Mouse (Mus musculus) embryonic stem cell, embryonic (primary cell): Measurements from ENCODE around the gene 4930433I11Rik.
"Not testable (repeated sequence)": the region's sequence is repeated elsewhere in the genome, so short reads cannot be mapped to it uniquely, and the experiment has no call there.

Experiments used
- CTCF ChIA-PET, 4 experiments: fragments of 300-600 bp in 2 of 4; fragments of 350-600 bp in 2 of 4; sonication (Branson Sonifier 250); formaldehyde crosslinking; loops; one replicate each; lab custom pipeline; 2022; ENCODE audit warnings: inconsistent platforms in 2 of 4; lab: Charles Lee
- POLR2A ChIA-PET, 4 experiments: fragments of 300-600 bp in 2 of 4; fragments of 350-600 bp in 2 of 4; sonication (Branson Sonifier 250); formaldehyde crosslinking; loops; one replicate each; lab custom pipeline; 2022; ENCODE audit warnings: antibody characterized with exemption in 4 of 4, inconsistent platforms in 1 of 4; lab: Charles Lee

4930433I11Rik gene

DNA sequence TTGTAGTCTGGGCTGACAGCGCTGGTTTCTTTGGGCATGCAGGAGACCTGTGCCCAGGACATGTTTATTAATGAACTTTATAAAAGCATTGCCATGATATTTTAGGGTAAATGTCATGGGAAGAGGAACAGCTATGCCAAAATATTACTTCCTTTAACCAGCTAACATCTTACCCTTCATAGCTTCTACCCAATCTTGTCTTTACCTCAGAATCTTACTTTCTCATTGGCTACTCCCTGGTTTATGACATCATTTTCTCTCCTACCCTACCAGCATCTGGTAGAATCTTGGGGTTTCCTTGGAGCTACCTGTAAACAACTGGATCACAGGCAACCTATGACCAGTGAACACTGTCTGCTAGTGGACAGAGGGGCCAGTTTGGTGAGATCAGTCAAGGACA is at the start of gene 4930433I11Rik:
TSS of gene 4930433I11Rik (plus strand) at position 301 of the 400 bp plus-strand sequence.
- ChIA-PET POLR2A (no interaction called here), CTCF (no interaction called here)

DNA sequence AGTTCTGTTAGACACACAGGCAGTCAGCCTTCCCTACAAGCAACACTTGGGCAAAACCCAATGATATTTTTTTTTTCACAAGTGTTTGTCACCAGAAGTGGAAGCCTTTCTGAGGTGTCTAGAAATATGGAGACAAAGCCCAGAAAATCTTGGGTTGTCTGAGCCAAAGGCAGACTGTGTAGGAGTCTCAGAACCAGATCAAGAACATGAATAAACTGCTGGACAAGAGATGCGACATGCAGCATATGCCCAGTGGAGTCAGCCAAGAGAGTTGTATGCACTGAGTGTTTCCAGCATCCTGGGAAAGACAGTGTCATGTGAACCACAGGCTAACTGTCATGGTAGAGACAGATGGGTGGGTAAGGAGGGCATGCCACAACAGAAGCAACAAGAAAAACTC is 48.0 kb upstream of the 4930433I11Rik start:
- POLR2A ChIA-PET: interaction anchor here in 1 of 4 experiments (0.6 kb wide), 1 partner anchor 582 kb away, joined by 4 read pairs; no protein-coding TSS in a partner anchor
- CTCF ChIA-PET: no interaction called here

DNA sequence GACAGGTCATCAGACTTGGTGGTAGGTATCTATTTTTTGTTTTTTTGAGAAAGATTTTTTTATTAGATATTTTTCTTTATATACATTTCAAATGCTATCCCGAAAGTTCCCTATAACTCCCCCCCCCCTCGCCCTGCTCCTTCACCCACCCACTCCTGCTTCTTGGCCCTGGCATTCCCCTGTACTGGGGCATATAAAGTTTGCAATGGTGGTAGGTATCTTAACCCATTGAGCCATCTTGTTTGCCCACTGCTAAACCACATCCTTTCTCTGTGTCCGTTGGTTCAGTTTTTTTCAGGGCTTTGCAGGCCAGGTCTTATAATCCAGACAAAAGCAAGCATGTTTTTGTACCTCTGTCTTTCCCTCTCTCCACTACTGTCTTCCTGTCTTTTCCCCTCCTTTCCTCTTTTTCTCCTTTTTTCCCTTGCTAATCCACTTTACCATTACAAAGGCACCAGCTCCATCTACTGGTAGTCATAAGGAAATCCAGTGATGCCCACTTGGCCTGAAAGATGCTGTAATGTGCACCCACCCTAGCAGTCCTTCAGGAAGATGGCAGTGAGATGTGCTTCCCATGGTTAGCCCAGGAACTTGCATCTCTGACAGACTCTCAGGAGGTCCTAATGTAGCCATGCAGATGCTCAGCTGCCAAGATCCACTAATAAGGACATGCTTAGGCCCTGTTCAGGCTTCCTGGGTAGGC is 45.0 kb upstream of the 4930433I11Rik start:
- ChIA-PET CTCF (no interaction called here), POLR2A (no interaction called here)

DNA sequence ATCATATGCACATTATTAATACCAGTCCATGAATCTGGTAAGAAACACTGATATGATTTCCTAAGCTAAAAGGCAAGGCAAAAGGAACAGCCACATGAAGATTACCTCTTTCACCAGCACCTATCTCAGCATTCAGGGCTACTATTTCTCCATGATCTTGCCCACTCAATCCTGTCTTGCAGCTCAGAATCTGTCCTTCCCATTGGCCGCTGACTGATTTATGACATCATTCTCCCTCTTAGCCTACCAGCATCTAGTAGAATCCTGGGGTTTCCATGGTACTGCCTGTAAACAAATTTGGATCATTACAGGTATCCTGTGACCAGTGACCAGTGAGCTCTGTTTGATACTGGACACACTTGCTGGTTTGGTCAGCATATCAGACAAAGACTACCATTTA is 45.1 kb downstream of the 4930433I11Rik start, which contains the start of gene Gm4884:
TSS of gene Gm4884 (plus strand) at position 301 of the 400 bp plus-strand sequence.
- POLR2A ChIA-PET, CTCF ChIA-PET: not testable (repeated sequence)

DNA sequence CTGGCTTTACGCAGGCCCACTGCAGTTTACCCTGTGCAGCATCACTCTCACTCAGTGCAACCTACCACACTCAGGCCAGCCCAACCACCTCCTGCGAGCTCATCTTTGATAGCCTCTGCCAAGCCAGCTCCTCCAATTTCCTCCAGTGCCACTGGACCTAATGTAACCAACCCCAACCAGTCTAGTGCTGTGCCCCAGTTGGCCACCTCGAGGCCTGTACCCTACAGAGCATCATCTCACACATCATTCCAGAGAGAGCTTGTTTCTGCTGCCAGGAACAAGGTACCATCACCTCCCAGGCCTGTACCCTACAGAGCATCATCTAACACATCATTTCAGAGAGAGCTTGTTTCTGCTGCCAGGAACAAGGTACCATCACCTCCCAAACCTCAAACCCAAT is 56.7 kb downstream of the 4930433I11Rik start:
- CTCF ChIA-PET, POLR2A ChIA-PET: not testable (repeated sequence)
